Mouse (Mus musculus): ENCODE results near the gene Slc5a3. TPM values are rescaled to one million over a fixed set of nuclear protein-coding genes. Genes with fewer than 3 reads are reported as not detected.

Slc5a3 gene
- 5.5 and 5.7 TPM in 2 replicates for polyA plus RNA-seq (2012; rRNA removed)

DNA sequence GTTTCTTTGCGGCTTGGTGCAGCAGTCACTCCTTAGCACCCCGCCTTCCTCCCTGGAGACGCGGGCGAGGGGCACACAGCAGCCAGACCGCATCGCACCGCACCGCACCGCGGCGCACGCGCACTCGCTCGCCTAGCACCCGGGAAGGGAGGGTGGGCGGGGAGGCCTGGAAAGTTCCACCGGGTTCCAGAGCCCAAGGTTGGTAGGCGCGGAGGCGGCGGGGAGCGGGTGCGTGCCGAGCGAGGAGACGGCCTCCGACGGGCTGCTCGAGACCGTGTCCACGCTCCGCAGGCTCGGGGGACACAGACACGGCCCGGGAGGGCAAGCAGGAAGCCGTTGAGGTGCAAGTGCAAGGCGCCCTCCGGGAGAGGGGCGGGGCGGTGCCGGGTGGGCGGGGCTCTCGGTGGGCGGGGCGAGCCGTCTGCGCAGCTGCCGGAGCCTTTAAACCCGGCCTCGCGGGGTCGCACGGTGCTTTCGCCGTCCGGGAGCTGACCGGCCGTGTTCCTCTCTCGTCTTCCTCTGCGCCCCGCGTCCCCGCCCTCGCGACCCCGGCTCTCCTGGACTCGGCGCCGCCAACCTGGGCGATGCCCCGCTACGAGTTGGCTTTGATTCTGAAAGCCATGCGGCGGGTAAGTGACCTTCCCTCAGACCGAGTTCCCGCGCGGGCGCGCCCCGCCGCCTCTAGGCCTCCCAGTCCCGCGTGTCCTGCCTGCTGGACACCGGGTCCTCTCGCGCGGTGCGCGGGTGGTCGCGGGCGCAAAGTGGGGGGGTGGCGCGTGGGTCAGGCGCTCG is at the start of gene Slc5a3, which contains the start of the genes Mrps6 and Gm49711:
Gene Slc5a3 (plus strand): TSS at position 471 of the 792 bp plus-strand sequence.
Gene Mrps6 (plus strand): TSS at position 419 of the 792 bp plus-strand sequence.
Gene Gm49711 (plus strand): TSS at position 465 of the 792 bp plus-strand sequence.
- DNase-seq (ENCODE audit: extremely low spot score in 1 of 2, low spot score in 1 of 2), result peak; percentile 55 to 87

DNA sequence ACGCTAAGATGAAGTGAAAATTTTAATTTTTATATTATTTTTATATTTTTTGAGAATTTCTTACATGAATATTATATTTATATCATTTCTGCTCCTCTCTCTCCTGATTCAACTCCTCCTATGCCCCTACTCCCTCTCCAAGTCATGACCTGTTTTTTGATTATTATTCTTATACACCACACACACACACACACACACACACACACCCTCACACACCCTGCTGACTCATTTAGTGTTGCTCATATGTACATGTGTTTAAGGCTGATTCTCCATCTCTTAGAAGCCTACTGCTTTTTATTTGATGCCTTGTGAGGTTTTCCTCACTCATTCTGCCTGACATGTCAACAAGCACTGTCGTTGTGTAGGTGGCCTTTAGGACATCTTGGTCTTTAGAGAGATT is 48.5 kb upstream of the Slc5a3 start:
- DNase-seq (ENCODE audit: extremely low spot score in 1 of 2, low spot score in 1 of 2), result no peak

DNA sequence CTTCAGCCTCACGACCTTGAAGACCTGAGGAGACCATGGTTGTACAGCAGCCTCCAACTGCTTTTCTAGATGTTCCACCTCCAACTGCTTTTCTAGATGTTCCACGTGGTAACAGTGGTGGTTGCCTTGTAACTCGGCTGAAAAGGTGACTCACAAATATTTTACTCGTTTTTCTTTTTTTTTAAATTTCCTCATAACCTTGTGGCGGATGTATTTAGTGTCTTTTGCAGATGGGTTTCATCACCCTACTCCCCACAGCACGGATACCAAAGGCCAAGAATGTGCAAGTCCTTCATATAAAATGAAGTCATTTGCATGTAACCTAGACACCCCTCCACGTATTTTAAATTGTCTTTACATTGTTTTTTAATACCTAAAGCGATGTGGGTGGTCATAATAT is 41.3 kb upstream of the Slc5a3 start:
- DNase-seq (ENCODE audit: extremely low spot score in 1 of 2, low spot score in 1 of 2), result no peak

DNA sequence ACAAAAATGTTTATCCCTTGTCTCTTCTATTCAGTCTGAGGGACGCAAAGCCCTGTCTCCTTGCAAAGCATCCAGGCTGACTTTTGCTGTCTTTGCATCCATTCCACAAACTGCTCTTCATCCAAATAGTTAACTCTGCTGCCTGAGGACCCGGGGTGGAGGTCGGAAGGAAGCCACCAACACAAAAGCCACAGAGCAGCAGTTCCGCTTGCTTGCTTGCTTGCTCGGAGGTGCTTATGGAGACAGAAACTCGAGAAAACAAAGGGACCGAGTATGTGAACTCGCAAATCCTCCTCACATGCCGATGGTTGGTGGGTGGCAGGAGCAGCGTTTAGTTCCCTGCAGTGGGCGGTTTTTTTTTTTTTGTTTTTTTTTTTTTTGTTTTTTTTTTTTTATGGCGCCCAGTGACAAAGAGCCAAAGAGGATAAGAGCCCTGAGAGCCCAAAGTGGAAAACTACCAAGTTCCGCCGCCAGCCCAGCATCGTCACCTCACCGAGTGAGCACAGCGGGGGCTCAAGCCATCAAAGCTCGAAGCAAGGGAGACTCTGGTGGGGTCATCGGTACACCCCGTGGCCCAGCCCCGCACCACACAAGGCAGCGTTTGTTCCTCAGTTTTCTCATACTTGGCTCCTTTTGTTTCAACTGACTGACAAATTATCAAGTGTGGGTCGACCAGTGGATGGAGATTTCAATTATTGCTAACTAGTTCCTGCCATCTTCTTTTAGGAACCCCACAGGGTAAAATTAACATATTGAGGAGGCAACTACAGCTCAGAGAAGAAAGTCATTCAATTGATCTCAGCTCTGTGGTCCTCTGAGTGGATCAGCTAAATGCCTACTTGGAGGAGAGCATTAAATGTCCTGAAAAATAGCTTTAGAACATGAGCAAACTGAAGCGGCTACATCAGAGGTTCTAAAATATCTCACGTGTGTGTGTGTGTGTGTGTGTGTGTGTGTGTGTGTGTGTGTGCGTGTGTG is 38.7 kb upstream of the Slc5a3 start:
- DNase-seq (ENCODE audit: extremely low spot score in 1 of 2, low spot score in 1 of 2), result peak in 1 of 2 experiments; percentile 26

DNA sequence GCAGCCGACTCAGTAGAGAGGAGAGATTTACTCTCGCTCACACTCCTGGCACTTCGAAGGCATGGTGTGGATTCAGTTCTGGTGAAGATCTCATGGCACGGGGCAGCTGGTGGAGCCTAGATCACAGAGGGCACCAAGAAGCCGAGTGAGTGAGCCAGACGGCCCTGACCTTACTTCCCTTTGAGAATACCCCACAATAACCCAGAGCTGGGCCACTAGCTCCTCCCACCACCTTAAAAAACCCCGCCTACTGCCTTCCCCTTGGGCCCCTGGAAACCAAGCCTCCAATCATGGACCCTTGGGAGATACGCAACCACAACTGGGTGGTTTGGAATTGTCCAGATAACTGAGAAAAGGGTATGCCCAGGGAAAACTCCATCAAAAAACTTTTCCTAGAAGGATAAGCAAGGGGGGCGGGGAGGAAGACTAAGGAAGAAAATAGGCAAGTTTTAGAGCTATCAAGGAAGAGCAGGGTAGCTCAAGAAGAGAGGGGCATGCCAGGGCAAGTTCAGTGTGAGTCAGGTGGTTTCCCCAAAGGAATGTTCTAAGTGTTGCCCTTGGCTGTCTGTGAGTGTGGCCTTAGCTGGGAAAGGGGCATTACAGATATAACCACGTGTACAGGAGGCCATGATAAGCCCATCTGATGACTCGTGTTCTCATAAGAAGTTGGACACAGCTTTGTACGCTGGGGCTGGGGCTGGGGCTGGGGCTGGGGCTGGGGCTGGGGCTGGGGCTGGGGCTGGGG is 36.3 kb upstream of the Slc5a3 start:
- DNase-seq (ENCODE audit: extremely low spot score in 1 of 2, low spot score in 1 of 2), result no peak

DNA sequence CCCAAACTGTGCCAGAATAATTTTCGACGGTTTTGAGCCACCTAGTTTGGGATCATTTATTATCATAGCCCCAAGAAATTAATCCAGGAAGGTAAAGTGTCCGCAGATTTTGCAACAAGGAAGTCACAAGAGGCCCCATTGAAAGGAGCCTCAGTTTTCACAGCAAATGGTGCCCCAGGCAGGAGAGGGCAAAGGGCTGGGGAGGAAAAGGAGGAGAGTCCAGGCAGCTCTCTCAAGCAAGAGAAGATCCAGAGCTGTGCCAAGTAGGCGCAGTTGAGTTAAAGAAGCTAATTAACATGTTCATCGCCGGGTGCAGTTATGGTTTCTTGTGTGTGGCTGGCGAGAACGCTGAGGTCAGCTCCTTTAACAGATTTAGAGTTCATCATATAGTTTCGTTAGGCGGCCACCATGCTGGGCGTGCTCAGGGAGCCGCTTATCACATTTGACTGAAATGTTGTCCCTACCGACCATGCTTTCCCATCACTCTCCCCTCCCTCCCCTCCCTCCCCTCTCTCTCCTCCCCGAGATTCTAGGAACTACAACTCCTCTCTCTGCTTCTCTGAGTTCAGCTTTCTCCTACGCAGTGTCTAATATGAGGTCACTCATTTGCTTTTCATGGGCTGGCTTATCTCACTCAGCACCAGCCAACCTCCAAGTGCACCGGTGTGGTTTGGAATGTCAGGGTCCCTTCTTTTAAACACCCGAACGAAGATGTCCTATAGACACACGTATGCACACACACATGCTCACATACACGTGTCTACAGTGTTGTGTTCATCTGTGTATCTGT is 35.4 kb upstream of the Slc5a3 start:
- DNase-seq (ENCODE audit: extremely low spot score in 1 of 2, low spot score in 1 of 2), result no peak

DNA sequence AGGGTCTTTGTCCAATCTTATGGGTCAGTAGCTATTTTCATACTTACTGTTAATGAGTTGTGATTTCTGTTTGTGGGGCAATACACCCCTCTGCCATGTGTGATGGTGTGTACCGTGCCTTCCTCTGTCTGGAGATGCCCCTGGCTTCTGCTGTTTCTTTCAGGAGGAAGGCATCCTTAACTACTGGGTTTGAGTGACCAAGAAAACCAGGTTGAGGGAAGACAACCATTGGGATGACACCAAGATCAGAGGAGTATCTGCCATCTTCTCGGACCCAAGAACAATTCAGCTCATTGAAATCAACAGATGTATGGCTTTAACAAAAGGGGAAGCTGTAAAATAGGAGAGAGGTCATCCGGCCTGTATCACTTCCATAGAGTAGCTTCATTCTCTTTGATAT is 24.8 kb upstream of the Slc5a3 start:
- no peak for DNase-seq (ENCODE audit: extremely low spot score in 1 of 2, low spot score in 1 of 2)

DNA sequence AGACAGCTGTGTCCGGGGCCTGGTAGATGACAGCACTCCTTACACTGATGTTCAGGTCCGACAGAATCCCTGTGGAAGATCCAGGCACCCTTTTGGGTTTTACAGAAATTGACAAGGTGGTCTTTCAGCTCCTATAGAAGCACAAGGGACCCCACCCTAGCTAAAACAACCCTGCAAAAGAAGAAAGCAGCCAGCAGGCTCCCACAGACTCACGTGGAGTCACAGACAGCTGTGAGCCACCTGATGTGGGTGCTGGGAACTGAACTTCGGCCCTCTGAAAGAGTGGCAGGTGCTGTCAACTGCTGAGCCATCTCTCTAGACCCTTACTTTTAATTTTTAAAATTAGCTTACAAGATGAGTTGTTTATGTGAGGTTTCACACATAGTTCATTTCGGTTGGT is 23.4 kb upstream of the Slc5a3 start:
- no peak for DNase-seq (ENCODE audit: extremely low spot score in 1 of 2, low spot score in 1 of 2)

DNA sequence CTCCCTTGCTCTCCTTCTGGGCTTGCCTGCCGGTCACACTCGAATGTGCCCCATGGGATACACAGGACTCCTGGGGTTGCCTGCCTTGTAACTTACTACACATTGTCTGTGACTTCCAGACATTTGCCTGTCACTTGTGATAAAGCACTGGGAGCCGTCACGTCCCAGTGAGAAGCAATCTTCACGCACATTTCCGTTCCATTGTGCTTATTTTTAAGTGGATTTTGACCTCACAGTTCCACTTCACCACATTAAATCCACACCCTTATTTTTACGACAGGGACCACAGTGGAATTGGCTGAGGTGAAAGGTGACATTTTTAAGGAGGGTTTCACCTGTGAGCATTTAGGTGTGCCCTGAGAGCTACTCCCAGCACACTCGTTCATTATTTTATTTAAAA is 21.4 kb upstream of the Slc5a3 start:
- DNase-seq (ENCODE audit: extremely low spot score in 1 of 2, low spot score in 1 of 2), result no peak

DNA sequence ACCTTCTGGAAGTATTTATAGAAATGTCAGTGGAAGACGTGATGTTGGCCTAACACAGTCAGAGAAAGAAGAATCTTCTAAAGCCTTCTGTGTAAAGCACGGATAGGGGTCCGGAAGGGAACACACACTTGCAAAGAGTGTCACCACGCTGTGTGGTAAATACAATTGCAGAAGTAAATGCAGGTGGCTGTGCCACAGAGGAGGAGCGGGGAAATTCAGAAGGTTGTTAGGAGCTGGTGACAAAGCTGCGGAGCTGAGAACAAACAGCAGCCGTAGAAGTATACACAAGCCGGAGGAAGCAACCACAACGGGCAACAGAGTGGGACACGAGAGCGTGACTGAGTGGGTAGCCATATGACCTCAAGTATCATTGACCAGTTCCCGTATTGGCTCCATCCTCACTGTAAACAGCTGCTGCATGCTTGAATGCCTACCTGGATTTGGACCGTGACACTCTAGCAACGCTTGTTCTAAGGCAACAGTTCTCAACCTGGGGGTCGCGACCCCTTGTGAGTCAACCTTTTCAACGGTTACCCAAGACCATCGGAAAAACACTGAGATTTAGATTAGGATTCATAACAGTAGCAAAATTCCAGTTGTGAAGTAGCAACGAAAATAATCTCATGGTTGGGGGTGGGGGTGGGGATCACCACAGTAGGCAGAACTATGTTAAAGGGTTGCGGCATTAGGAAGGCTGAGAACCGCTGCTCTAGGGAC is 20.1 kb upstream of the Slc5a3 start:
- DNase-seq (ENCODE audit: extremely low spot score in 1 of 2, low spot score in 1 of 2), result no peak

DNA sequence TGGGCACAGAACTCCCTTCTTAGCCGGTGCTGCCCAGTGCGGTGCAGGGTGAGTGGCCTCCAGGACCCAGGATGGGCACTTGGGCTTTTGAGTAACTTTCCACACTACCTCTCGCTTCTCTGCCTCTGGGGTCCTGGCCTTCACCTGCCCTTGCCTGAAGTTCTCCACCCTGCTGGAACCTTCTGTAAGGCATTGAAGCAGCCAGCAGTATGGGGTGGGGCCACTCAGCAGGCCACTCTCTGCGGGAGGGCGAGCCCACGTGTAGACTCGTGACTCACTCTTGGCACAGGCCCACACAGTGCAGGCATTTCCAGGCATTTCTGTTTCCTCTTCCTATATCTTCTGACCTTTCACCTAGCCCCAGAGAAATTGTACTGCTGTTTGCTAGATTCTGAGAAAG is 18.7 kb upstream of the Slc5a3 start:
- DNase-seq (ENCODE audit: extremely low spot score in 1 of 2, low spot score in 1 of 2), result no peak

DNA sequence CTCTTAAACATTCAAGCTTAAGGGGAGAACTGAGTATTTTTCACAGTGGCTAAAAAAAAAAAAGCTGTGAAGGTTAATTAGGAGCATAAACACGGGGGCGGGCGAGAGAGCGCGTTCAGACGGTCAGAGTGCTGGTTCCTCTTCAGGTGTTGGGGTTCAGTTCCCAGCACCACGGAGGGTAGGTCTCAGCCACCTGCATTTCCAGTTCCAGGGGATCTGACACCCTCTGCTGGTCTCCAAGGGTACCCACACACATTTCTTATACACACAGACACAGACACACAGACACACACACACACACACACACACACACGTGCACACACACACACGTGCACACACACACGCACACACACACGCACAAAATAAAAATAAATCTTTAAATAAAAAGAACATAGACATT is 18.2 kb upstream of the Slc5a3 start:
- DNase-seq (ENCODE audit: extremely low spot score in 1 of 2, low spot score in 1 of 2), result no peak

DNA sequence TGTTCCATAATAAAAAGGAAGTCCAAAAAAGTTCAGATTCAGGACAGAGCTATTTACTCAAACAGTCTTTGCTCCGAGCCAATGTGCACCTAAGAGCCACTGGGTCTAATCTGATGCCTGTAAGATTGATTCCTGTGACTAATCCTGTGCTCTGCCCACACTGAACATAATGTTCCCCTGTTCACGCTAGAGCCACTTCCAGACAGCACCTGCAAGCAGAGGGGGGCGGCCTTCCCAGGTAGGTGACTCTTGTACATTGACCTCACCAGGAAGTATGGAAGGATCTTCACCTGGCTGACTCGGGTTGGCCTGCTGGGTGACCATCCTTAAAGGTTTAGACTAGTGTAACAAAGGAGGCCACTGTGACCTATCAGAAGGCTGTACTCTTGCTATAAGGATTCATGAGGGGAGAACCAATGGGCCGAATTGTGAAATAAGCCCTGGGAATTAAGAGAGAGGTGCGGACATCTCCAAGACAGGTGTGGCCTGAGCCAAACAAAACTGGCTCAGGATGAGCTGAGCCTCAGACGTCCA is 6.3 kb upstream of the Slc5a3 start:
- no peak for DNase-seq (ENCODE audit: extremely low spot score in 1 of 2, low spot score in 1 of 2)

DNA sequence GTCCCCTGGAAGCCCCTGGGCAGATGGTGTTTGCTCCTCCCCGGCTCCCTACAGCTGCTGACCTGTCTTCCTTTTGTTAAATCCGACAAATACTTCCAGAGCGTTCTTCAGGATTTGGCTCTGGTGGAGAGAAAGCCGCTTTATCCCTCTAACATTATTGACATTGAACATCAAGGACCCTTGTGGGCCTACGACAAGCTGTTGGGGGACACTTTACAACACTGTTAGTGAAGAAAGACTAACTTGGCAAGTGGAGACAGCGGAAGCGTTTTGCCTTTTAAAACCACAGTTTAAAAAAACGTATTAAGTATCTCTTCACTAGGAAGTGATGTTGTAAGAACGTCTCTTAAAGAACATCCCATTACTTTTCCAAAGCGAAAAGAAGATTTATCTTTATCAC is 5.6 kb upstream of the Slc5a3 start:
- no peak for DNase-seq (ENCODE audit: extremely low spot score in 1 of 2, low spot score in 1 of 2)

DNA sequence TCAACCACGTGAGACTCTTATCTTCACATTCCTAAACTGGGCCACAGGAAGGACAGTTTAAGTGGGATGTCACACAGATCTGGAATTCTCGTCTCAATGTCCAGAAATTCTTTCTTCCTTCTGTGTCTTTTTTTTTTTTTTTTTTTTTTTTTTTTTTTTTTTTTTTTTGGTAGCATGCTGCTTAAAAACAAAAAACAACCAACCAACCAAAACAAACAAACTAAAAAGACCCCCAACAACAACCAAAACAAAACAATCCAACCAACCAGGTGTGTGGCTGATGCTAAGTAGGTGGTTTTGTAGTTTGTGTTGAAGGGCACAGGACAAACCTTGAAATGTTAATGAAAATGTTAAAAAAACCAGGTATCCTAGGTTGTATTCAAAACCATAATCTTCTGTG is 1.4 kb upstream of the Slc5a3 start:
- no peak for DNase-seq (ENCODE audit: extremely low spot score in 1 of 2, low spot score in 1 of 2)

DNA sequence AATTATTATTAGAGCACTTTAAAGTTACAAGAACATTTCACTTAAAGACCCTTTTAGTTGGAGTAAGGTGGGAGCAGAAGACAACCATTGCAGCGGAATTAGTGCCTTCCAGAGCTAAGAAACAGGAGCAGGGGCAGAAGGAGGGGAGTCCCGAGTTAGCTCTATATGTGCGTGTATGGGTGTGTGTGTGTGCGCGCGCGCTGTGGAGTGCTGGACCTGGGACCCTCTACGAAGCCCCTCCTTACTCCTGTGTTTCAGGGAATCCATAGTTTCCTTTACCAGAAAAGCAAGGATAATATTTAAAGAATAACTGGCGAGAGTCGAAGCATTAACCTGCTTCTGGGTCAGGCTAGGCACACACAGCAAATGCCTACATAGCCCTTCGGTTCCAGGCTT is 668 bp upstream of the Slc5a3 start:
- DNase-seq (ENCODE audit: extremely low spot score in 1 of 2, low spot score in 1 of 2), result no peak

DNA sequence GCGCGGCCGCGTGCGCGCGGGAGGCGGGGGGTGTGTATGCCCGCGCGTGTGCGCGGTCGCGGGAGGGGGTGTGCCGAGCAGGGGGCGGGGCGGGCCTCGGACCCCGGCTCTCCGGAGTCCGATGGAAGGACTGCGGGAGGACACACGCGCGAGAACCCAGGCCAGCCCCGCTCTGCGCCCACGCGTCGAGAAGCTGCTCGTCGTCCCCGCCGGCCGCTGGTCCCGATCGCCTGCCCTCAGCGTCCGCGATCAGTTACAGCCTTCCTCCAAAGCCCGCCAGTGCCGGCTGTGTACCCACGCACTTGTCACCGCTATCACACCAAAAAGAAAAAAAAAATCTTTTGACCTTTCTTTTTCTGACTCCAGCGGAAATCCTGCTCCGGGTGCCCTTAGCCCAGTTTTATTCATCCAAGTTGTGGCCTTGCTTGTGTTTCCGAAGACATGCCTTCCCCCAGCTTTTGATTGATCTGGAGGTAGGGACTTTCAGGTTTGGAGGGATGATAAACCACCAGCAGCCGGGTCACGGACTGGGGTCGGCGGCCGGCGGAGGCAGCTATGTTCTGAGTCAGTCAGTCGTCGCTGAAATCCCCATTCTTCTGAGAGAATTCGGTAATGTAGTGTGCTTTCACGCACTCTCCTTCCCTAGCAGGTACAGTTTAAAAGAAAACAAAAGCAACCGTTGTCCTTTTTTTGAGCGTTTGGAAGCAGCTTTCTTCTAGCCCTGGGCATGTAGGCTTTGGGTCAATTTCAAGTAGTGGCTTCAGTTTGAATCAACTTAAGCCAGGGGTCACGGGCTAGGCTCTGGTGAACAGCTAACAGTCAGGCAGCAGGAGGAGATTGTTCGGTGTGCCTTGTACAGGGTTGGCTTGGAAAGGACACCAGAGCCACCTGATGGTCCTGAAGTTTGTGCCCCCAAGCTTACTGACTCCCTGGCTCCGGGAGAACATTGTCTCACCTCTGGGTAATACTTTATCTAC is 810 bp downstream of the Slc5a3 start:
- DNase-seq (ENCODE audit: extremely low spot score in 1 of 2, low spot score in 1 of 2), result peak in 1 of 2 experiments; percentile 13

DNA sequence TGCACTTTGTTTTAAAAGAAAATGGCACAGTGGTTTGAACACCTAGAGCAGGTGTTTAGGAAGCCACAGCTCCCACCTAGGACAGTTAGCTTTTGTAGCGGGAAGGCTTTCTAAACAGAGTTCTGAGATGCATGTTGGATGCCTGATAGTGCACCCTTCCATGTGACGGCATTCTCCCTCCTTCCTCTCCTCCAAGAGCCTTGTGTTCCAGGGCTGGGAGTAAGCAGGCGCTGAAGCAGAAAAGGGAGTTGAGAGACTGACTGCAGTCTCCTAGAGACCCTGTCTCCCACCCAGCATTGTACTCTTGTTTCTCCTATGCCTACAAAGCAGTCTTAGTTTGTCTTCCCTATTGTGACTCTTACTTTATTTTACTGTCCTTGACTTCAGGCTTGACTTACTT is 2.1 kb downstream of the Slc5a3 start:
- no peak for DNase-seq (ENCODE audit: extremely low spot score in 1 of 2, low spot score in 1 of 2)

All from frontal cortex, adult 2 months (tissue).